Mouse (Mus musculus) monocyte, adult 2 months (primary cell): Measurements from ENCODE around the gene Zfp59.
A peak's percentile ranks its signal among the peaks of the same experiment; 100 is the strongest.
"Not testable (repeated sequence)": the region's sequence is repeated elsewhere in the genome, so short reads cannot be mapped to it uniquely, and the experiment has no call there.

ENCODE experiments used
- DNase-seq, 2 experiments: peaks; one replicate each; pipeline ENCODE4 v3.0.0; 2022; ENCODE audit warnings: low spot score in 2 of 2, low read depth in 1 of 2

Zfp59 gene

DNA sequence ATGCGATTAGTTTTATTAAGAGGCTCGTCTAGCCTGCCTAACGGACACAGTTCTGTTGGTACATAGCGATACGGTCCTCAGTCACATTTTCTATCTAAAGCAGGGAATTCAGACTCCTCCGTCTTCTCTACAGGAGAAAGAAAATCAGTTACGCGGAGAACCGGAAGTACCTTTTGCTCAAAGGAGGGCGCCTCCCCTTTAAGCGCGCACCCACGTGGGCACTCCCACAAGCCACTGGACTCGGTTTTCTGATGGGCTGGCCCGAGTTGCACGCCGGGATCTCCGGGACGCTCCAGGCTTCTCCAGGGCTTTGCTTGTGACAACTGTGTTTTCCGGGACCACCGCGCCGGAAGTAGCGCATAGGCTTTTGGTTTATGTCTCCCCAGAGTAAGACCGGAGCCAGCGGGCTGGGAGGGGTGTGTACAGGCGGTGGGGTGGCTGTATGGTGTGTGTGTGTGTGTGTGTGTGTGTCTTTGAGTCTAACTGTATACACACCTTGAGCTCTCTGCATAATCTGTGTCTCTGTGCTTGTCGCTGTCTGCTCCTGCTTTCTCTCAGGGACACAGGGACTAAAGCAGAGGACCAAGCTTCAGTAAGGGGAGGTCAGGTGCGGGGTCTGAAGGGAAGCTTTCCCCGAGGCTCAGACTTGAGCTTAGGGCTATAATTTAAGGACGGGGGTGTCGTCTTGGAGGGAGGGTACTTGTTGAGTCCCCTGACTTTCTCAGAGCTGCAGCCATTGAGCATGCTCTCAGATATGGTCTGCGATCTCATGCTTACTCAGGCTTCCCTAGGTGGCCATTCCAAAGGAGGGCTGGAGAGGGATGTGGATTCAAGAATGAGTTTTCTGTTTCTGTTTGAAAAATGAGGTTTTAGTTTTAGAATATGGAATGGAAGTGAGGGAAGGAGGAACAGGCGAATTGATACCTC, at the start of gene Zfp59:
TSS of gene Zfp59 (plus strand) at position 285 of the 927 bp plus-strand sequence.
- DNase-seq: peak; percentile 20 to 52

DNA sequence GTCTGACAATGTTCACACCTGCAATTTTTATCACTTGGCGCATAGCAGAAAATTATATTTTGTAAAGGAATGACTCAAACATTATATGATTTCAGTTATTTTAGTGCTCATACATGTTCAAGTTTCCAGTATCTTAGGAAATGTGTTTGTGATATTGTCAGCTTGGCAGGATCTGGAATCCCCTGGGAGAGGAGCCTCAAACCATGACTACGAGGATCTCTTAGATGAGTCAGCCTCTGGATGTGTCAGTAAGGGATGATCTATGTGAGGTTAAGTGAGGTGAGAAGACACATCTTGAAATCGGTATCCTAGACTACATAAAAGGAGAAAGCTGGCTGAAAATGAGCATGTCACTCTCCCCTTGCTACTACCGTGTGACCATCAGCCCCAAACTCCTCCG, 49.1 kb upstream of the Zfp59 start:
- no peak for DNase-seq

GRCm38 (mm10) chr7:27793865-27794264, 44.5 kb upstream of the Zfp59 start:
- DNase-seq: not testable (repeated sequence)

GRCm38 (mm10) chr7:27794566-27794965, 43.8 kb upstream of the Zfp59 start:
- no peak for DNase-seq

- DNase-seq: no peak
Observed at GRCm38 (mm10) chr7:27797906-27798811, 40.2 kb upstream of the Zfp59 start.

GRCm38 (mm10) chr7:27801137-27801536, 37.3 kb upstream of the Zfp59 start:
- no peak for DNase-seq

DNA sequence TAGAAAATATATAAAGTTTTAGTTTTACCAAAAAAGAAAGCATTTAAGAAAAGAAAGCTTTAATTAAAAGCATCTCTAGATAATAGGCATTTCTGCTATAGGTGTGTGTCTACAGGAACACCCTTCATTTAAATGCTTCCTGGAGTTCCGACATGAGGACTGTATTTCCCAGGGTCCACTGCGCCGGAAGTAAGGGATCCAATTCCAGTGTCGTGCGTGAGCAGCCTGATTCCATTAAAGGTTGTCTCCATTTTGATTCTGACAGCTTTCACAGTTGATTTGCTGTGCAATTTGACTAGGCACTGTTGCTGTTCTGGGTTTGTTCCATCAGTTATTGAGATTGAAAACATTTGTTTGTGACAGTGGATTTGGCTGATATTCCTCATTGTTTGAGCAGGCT, 35.4 kb upstream of the Zfp59 start:
- no peak for DNase-seq

DNA sequence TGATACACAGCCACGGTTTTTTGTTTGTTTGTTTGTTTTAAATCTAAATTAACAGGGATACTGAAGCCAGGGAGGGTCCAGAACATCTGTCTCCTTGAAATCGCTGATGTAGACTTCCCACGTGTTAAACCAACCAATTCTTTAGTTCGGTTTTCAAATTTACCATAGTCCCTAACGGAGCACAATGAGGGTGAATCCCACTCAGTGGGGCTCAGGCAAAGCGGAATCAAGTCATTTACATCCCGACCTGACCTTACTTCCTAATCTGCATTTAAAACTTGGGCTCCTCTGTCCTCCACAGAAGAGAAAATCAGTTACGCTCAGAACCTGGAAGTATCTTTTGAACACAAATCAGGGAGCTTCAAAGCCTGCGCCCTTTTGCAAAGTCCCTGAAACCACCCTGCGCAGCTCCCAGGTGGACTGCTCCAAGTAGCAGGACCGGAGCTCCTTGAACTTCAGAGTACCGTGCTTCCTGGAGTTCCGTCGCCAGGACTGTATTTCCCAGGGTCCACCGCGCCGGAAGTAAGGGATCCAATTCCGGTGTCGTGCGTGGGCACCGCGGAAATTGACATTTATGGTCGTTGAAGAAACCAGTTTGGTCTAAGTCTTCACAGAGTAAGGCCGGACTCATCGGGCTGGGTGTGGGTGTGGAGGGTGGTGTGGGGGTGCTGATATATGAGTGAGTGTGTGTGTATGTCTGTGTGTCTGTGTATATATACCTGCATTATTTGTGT, 33.9 kb upstream of the Zfp59 start:
- DNase-seq: peak; percentile 21 to 31

GRCm38 (mm10) chr7:27806896-27807295, 31.5 kb upstream of the Zfp59 start, which contains the start of gene Zfp626:
Gene Zfp626 (plus strand): TSS chr7:27807196.
- not testable (repeated sequence) for DNase-seq

GRCm38 (mm10) chr7:27807305-27807704, 31.1 kb upstream of the Zfp59 start:
- not testable (repeated sequence) for DNase-seq

DNA sequence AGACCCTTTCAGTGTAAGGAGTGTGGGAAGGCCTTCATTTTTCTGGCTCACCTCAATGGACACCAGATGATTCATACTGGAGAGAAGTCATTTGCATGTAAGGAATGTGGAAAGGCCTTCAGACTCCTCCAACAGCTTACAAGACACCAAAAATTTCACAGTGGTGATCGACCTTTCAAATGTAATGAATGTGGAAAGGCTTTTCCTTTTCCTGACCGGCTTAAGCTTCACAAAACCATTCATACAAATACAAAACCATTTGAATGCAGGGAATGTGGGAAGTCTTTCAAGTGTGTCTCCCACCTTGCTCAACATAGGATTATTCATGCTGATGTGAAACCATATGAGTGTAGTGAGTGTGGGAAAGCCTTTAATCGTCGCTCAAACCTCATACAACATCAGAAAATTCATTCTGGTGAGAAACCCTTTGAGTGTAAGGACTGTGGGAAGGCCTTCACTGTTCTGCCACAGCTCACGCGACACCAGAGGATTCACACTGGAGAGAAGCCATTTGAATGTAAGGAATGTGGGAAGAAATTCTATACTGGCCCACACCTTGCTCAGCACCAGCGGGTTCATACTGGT, 19.8 kb upstream of the Zfp59 start:
- DNase-seq: no peak

GRCm38 (mm10) chr7:27822611-27823010, 15.8 kb upstream of the Zfp59 start:
- no peak for DNase-seq

DNA sequence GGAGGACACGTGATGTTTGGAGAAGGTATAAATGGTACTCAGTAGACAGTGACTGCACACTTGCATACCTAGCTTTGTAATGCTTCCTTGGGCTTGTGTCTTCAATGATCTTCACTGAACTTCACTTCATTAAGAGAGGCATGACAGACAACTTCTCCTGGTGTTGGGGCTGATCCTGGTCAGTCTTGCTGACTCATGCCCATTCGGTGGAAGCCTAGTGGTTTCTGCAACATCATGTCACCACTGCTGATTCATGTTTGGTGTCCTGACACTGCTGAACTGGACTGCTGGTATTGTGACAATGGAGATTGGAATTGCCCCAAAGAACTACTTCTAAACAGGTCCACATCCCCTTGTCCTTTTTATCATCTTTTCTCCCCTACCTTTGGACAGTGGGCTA, 4.3 kb upstream of the Zfp59 start:
- DNase-seq: no peak

DNA sequence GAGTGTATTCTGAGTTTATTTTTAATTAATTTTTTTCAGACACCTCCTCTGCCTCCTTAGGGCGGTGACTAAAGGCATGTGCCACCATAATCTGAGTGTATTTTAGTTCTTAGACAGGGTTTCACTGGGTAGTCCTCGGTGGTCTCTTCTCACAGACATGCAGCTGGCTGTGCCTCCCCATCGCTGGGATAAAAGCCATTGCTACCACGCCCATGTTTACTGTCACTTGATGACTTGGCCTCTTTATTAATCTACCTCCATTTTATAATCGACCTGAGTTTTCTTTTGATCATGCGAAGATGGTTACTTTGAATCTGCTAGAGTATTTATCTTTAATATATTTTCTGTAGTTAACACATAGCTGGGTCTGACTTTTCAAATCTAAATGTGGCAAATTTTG, 511 bp upstream of the Zfp59 start:
- DNase-seq: no peak

- no peak for DNase-seq
Observed at GRCm38 (mm10) chr7:27839596-27839995, 1.2 kb downstream of the Zfp59 start.

DNA sequence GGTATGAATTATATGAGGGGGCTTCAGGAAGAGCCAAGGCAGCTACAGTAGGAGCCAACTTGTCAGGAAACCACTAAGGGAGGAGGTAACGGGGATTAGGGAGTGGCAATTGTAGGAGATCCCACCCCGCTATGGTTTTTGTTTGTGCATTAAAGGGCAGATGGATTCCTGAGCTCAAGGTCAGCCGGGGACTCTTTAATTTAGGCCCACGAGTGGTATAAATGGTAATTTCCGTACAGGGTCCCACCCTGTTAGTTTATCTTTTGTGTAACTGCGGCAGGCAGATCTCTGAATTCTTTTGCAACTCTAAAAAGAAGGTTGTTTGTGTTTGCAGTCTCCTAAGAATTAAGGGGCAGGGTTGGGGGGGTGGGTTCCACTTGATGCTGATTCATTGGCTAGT, 1.7 kb downstream of the Zfp59 start:
- DNase-seq: no peak

GRCm38 (mm10) chr7:27857227-27857626, 18.8 kb downstream of the Zfp59 start, which contains the start of gene Zfp607a:
Gene Zfp607a (plus strand): TSS chr7:27857527.
- DNase-seq: no peak

DNA sequence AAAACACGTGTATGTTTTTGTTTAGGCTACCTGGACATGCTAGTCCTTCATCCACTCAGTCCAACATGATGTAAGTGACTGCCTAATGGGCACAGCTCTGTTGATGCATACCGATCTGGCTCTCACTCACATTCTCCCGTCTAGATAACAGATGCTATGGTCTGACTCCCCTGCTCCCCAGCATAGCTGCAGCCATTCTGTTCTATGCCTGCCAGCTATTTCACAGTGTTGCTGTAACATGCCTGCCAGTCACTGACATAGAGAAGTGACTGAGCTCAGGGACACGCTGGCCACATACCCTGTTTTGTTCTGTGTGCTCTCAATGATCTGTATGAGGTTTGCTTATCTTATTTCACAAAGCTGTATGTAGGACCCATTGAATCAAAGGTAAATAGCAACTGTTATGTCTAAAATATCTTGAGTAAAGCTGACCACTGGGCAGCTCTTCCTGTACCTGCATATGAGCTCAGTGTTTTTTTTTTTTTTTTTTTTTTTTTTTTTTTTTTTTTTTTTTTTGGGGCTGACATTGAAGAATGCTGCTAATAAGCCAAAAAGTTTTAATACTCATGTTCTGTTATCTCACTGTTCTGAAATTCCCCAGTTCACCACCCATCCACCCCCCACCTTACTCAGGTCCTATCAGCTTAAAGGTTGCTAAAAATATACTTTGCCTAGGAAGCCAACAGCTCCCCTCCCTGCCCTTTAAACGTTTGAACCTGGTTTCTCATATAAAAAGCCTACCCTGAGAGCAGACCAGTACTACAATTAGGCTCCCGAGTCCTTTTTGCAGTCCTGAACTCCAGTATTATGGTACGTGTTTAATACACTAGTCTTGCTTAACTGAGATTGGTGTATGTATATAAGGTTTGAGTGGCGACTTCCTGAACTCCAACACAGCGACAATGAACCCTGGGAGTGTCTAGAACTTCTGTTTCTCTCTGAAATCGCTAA, 21.2 kb downstream of the Zfp59 start:
- no peak for DNase-seq

DNA sequence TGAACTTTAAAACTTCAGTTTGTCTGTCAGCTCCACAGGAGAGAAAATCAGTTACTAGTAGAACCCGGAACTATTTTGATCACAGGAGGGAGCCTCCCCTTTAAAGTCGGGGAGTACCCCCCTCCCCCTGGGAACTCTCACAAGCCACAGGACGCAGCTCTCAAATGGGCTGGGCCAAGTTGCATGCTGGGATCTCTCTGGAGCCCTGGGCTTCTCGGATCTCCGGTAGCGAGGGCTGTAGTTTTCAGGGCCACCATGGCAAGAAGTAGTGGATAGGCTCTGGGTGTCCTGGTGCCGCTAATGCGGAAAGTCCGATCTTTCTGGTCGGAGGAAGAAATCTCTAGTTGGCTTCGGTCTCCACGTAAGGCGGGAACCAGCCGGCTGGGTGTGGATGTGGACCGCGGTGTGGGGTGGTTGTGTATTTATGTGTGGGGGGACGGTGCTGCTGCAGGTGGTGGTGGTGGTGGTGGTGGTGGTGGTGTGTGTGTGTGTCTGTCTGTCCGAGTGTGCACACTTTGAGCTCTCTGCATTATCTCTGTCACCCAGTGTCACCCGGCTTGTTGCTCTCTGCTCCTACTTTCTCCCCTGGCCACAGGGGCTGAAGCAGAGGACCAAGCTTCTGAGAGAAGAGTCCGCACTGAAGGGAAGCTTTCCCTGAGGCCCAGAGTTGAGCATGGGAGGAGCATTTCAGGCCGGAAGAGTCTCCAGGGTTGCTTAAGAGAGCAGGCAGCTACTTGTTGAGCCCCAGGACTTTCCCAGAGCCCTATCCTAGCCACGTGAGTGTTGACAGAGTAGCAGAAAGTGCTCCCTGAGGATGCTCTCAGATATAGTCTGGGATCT, 22.2 kb downstream of the Zfp59 start:
- DNase-seq: peak; percentile 59 to 61
